Mouse (Mus musculus) stomach, embryonic 14.5 days (tissue): ENCODE results near the gene Lct. TPM values are rescaled to one million over a fixed set of nuclear protein-coding genes. Genes with fewer than 3 reads are reported as not detected.

Experiments used
- ATAC-seq: fragments of 200-750 bp; cut with Nextera tagmentation; 2 replicates; pipeline ENCODE4 v1.8.0; 2017; ENCODE audit warnings: low read depth, moderate TSS enrichment; ENCODE audit not compliant: insufficient number of reproducible peaks, insufficient read depth, low FRiP score
- H3K27ac ChIP-seq: fragments of 300-500 bp; sonication (generic); 2 replicates; pipeline ENCODE4 v1.5.1; 2014; ENCODE audit warnings: mild to moderate bottlenecking, low read length, moderate library complexity, mixed read lengths
- H3K27me3 ChIP-seq: fragments of 300-500 bp; sonication (generic); 2 replicates; pipeline ENCODE4 v1.6.1; 2014; ENCODE audit warnings: low read length, control low read depth, mixed read lengths; ENCODE audit not compliant: control insufficient read depth, insufficient read depth
- H3K36me3 ChIP-seq: fragments of 300-500 bp; sonication (generic); 2 replicates; pipeline ENCODE4 v1.6.1; 2014; ENCODE audit warnings: mild to moderate bottlenecking, control low read depth, low read length, moderate library complexity, mixed read lengths; ENCODE audit not compliant: control insufficient read depth, insufficient read depth
- H3K4me1 ChIP-seq: fragments of 300-500 bp; sonication (generic); 2 replicates; pipeline ENCODE4 v1.6.1; 2014; ENCODE audit warnings: low read length, control low read depth, mixed read lengths; ENCODE audit not compliant: control insufficient read depth, insufficient read depth
- H3K4me2 ChIP-seq: fragments of 300-500 bp; sonication (generic); replicated peaks from 2 replicates; pipeline ENCODE4 v1.6.1; 2014; ENCODE audit warnings: low read depth, low read length, control low read depth
- H3K4me3 ChIP-seq: fragments of 300-500 bp; sonication (generic); 2 replicates; pipeline ENCODE4 v1.5.1; 2014; ENCODE audit warnings: low read depth, low read length, control low read depth
- H3K9ac ChIP-seq: fragments of 300-500 bp; sonication (generic); replicated peaks from 2 replicates; pipeline ENCODE4 v1.6.1; 2014; ENCODE audit warnings: low read depth, mild to moderate bottlenecking, control low read depth, low read length, moderate library complexity, mixed read lengths
- H3K9me3 ChIP-seq: fragments of 300-500 bp; sonication (generic); 2 replicates; pipeline ENCODE4 v1.6.1; 2016; ENCODE audit warnings: low read depth, low read length, control low read depth; ENCODE audit not compliant: control insufficient read depth
- WGBS: fragments of 180-500 bp; shearing (Covaris S2); extraction: QIAGEN DNeasy Blood & Tissue Kit; methylation state at CpG from one replicate; pipeline ENCODE4 v1.1.7; 2014; 5-methylcytosine and 5-hydroxymethylcytosine counted together
- polyA plus RNA-seq: library from polyadenylated mRNA; unstranded; fragments of >200 nt; fragmentation: Nextera tagmentation; extraction: Ambion mirVana; gene quantifications from 2 replicates; pipeline ENCODE4 v1.2.1, GENCODE M21; 2014

The Lct gene
- polyA plus RNA-seq: 0.14 TPM in 2 replicates

DNA sequence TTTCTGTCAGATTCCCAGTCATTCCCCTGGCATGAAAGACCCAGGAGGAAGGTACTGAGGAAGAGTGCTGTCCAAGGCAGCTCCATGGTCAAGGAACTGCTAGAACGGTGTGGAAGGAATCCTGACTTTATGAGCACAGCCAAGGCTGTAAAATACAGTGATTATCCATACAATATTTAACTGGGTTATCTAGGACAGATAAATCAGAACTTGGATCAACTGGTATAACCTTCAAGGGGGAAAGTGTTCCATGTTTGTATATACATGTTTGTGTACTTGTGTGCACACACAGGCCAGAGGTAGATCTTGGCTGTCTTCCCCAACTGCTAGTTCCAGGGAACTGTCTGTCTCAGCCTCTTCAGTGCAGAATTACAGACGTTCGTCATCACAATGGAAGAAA is at the start of gene Lct:
TSS of gene Lct (minus strand) at position 101 of the 400 bp plus-strand sequence.
- Histone ChIP-seq H3K27ac (no peak within 1 kb of the TSS), H3K4me3 (no peak within 1 kb of the TSS), H3K4me1 (no peaks in the 10 kb centered on the region), H3K27me3 (no peaks in the 10 kb centered on the region), H3K9ac (no peak within 1 kb of the TSS), H3K9me3 (no peaks in the 10 kb centered on the region), H3K36me3 (peaks cover 25% of the 10 kb centered on the region), H3K4me2 (no peak within 1 kb of the TSS)
- ATAC-seq: no peak
- 77% methylated on average over 3 of the region's 3 CpGs for WGBS

DNA sequence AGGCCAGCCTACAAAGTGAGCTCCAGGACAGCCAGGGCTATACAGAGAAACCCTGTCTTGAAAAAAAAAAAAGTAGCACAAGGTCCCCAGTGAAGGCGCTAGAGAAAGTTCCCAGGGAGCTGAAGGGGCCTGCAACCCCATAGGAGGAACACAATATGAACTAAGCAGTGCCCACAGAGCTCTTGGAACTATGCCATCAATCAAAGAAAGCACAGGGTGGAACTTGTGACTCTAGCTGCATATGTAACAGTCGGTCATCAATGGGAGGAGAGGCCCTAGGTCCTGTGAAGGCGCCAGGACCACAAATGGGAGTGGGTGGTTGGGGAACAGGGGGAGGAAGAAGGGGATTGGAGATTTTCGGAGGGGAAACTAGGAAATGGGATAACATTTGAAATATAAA is 48.7 kb upstream of the Lct start:
- no peak overlapping the region for H3K4me2 ChIP-seq
- ATAC-seq: no peak
- WGBS: 92% methylated on average over 4 of the region's 4 CpGs
- H3K9ac ChIP-seq: no peak overlapping the region
- no peaks in the 10 kb centered on the region for H3K27me3 ChIP-seq
- H3K4me1 ChIP-seq: no peaks in the 10 kb centered on the region
- H3K9me3 ChIP-seq: no peaks in the 10 kb centered on the region
- no peak overlapping the region for H3K4me3 ChIP-seq
- H3K36me3 ChIP-seq: peaks cover 24% of the 10 kb centered on the region
- no peak overlapping the region for H3K27ac ChIP-seq

DNA sequence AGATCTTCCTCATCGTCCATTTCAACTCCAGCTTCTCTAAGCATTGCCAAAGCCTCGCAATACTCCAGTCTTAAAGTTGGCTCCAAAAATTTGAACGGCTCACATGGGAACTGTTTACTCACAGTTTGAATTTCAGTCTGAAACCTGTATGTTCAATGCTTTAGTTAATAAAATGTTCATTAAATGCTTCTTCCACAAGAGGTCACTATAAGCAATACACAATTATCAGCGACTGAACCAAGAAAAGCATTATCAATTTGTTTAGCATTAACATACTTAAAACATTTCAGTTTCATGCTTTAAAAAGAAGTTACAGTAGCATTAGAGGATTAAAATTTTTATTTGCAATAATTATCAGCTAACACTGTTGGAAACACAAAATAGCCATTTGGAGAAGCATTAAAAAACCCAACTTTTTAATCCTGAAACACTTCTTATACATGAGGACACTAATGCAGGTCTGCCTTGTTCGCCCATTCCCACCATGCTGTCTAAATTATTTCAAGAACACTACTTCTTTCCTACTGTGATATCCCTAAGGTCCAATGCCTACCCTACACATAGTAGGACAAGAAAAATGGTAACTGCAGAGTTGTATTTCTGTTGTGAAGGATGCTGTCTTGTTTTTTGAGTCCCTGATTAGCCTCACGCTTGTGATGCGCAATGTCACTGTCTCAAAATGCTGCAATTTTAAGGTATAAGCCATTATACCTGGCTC is 44.2 kb upstream of the Lct start:
- H3K4me1 ChIP-seq: no peaks in the 10 kb centered on the region
- ATAC-seq: no peak
- H3K27ac ChIP-seq: no peak overlapping the region
- H3K27me3 ChIP-seq: no peaks in the 10 kb centered on the region
- H3K4me2 ChIP-seq: no peak overlapping the region
- WGBS: 78% methylated on average over 7 of the region's 7 CpGs
- H3K9me3 ChIP-seq: no peaks in the 10 kb centered on the region
- H3K9ac ChIP-seq: no peak overlapping the region
- H3K4me3 ChIP-seq: no peak overlapping the region
- peaks cover 20% of the 10 kb centered on the region for H3K36me3 ChIP-seq

DNA sequence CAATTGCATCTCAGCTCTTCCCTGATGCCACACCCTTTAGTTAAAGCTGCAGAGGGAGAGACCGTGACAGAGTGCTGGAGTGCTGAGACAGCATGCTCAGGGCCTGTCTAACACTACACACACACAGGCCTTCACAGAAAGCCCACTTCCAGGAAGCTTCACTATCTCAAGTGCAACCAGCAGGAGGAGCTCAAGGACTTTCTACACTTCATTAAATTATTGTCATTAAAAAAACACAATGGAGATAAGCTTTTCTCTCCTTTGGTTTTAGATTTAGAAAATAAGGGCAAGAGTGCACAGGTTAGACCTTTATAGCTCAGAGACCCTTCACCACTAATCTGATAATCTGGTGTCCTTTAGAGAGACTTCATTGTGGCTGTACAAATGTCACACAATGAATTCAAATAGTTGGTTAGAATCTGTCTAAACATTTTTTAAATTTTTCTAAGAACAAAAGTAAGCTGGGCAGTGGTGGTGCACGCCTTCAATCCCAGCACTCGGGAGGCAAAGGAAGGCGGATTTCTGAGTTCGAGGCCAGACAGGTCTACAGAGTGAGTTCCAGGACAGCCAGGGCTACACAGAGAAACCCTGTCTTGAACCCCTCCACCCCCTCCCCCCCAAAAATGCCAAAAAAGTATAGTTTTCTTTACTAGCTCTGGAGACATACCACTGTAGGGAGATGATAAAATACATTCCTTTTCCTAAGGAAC is 40.8 kb upstream of the Lct start:
- Histone ChIP-seq H3K4me2 (no peak overlapping the region), H3K9ac (no peak overlapping the region), H3K4me1 (no peaks in the 10 kb centered on the region), H3K4me3 (no peak overlapping the region), H3K27ac (no peak overlapping the region), H3K9me3 (no peaks in the 10 kb centered on the region), H3K27me3 (no peaks in the 10 kb centered on the region), H3K36me3 (peaks cover 16% of the 10 kb centered on the region; the same call in 1 of the 2 replicates)
- 73% methylated on average over 5 of the region's 5 CpGs for WGBS
- ATAC-seq: no peak

DNA sequence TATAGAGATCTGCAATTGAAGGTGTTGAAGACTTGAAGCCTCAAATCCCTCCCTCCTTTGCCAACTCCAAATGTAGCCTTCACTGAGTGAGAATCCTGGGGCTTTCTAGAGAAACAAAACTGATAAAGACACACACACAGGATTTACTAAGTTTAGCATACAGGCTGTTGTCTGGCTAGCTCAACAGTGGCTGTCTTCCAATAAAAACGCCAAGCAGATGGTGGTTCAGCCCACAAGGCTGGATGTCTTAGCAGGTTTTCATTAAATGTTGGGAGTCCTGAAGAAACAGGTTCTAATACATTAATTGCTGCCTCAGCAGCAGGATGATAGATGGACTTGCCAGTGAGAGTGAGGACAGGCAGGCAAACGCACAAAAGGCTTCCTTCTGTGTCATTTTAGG is 32.5 kb upstream of the Lct start:
- Histone ChIP-seq H3K9ac (no peak overlapping the region), H3K27me3 (no peaks in the 10 kb centered on the region), H3K9me3 (no peaks in the 10 kb centered on the region), H3K27ac (no peak overlapping the region), H3K36me3 (peaks cover 14% of the 10 kb centered on the region), H3K4me1 (peaks cover 6% of the 10 kb centered on the region; the same call in 1 of the 2 replicates), H3K4me2 (no peak overlapping the region), H3K4me3 (no peak overlapping the region)
- WGBS: 68% methylated on average over 2 of the region's 2 CpGs
- ATAC-seq: no peak

DNA sequence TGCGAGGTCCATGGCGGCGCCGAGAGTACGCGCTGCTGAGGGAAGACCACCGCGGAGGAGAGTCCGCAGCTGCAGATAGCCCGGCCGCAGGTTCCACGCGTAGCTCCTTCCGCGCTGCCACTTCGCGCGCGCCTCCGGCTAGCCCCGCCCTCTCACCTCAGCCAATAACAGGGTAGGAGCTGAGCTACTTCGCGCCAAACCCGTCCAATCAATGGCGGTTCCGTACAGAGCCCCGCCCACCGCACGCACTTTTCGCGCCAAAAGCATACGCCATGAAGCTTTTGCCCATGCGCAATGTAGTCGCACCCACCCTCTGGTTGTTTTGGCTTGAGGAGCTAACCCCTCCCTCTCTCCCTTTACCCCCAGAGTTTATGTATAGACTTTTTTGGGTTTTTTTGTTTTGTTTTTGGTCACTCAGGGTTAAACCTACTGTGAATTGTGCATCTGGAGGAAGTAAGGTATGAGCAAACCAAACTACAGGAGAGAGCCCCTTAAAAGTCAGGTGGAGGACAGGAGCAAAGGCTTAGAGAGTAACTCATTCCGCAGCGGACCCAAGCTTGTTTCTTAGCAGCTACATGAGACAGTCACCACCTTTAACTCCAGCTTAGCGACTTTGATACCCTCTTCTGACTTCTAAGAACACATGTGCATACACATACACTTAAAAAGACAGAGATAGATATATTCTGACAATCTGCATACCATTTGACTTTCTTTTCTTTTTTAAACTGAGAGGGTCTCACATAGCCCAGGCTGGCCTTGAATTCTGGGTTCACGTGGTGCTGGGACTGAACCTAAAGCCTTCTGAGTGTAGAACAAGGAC is 31.6 kb upstream of the Lct start, which contains the start of gene Mcm6:
TSS of gene Mcm6 (minus strand) at position 111 of the 823 bp plus-strand sequence.
- 3% methylated on average over 38 of the region's 38 CpGs for WGBS
- no peaks in the 10 kb centered on the region for H3K27me3 ChIP-seq
- ATAC-seq: peak; percentile 99
- H3K9me3 ChIP-seq: no peaks in the 10 kb centered on the region
- H3K4me1 ChIP-seq: peaks cover 6% of the 10 kb centered on the region; the same call in 1 of the 2 replicates
- H3K9ac ChIP-seq: peak within 1 kb of the TSS; percentile 65
- peak within 1 kb of the TSS; percentile 92 for H3K27ac ChIP-seq
- H3K4me2 ChIP-seq: peak within 1 kb of the TSS; percentile 48
- H3K36me3 ChIP-seq: peaks cover 18% of the 10 kb centered on the region
- peak within 1 kb of the TSS; percentile 65 for H3K4me3 ChIP-seq

DNA sequence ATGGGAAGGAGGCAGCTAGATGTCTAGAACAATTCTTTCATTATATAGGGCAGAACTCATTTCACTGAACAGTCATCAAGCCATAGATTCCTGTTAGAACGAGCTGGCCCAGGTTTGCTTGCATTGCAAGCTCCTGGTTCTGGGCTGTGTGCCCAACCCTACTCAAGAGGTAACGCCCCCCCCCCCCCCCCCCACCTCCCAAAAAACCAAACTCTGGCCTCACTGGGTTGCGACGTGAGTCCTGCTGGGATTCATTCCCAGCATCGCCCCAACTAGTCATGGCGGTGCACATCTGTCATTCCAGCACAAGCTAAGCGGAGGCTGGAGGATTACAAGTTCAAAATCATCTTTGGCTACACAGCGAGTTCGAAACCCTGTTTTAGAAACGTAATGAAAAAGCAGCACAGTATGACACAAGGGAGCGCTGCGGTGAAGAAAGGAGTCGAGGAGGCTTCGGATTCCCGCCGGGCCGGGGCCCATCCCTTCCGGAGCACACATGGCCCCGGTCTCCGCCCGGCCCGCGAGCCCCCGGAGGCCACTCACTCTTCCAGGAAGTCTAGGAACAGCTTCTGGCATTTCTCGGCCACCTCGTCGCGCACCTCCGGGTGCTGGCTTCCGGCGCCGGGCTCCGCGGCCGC is 30.9 kb upstream of the Lct start:
- H3K27ac ChIP-seq: peak overlapping the region; percentile 92
- peak overlapping the region; percentile 65 for H3K9ac ChIP-seq
- peaks cover 6% of the 10 kb centered on the region; the same call in 1 of the 2 replicates for H3K4me1 ChIP-seq
- no peaks in the 10 kb centered on the region for H3K9me3 ChIP-seq
- peak overlapping the region; percentile 48 for H3K4me2 ChIP-seq
- WGBS: under 1% methylated on average over 35 of the region's 35 CpGs
- no peaks in the 10 kb centered on the region for H3K27me3 ChIP-seq
- peak overlapping the region; percentile 65 for H3K4me3 ChIP-seq
- ATAC-seq: peak; percentile 79
- H3K36me3 ChIP-seq: peaks cover 18% of the 10 kb centered on the region

DNA sequence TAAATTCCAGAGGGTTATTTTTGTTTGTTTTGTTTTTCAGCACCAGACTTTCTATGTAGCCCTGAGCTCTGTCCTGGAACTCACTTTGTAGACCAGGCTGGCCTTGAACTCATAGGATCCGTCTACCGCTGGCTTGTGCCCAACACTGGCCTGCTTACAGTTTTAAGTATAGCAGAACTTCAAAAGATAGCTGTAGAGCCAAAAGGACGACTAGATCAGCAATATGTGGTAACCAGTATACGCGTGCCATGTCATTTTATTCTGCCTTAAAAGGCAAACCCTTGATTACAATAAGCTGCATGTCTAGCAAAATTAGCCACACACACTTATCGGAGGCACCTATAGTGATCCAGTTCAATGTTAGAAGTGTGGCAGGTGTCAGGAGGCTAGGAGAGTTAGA is 30.2 kb upstream of the Lct start:
- no peak for ATAC-seq
- H3K9ac ChIP-seq: 0 out of 2 replicates have a peak overlapping the region, but pooled peaks have one; percentile 65
- 64% methylated on average over 6 of the region's 6 CpGs for WGBS
- no peaks in the 10 kb centered on the region for H3K9me3 ChIP-seq
- no peak overlapping the region; the same call in 1 of the 2 replicates for H3K27ac ChIP-seq
- peaks cover 6% of the 10 kb centered on the region; the same call in 1 of the 2 replicates for H3K4me1 ChIP-seq
- H3K4me2 ChIP-seq: peak overlapping the region; percentile 48
- no peaks in the 10 kb centered on the region for H3K27me3 ChIP-seq
- H3K36me3 ChIP-seq: peaks cover 26% of the 10 kb centered on the region
- H3K4me3 ChIP-seq: peak overlapping the region; percentile 65
